In the genomic region with DNA sequence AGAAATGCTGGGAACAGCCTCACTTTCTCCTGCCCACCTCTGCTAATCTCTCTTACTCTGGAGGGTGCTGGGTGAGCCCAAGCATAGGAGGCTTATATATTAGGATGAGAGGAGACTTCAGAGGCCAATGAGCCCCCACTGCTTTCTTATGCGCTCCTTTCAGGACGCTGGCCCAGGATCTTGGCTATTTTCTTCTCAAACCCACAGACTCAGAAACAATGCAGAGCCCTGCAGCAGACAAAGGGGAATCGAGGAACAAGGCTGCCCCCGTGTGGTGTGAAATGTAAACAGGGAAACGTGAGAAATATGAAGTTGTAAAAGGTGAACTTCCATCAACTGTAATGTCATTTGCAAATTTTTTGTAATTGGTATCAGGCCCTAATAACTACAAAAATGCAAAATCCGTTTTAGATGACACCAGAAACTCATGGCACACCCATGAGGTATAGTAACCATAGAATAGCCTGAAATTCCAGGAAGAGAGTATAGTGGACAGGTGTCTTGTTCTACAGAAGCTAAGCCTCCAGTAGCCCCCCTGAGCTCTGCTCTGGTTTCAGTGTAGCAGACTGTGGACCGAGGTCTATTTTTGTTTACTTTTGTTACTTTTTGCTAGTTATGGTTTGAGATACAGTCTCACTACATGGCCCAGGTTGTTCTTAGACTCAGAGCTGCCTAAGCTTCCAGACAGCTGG, we compare ENCODE assay signal across 9 mouse cellular contexts. TPM values are rescaled to one million over a fixed set of nuclear protein-coding genes. Genes with fewer than 3 reads are reported as not detected.
DNase-seq lines count a peak whose midpoint lies in the region; ATAC-seq and TF ChIP-seq lines count a peak whose summit lies in the region.
"Had no signal": no experiment of that assay in that cellular context is flagged by ENCODE, and none has a peak within 500 bp of the region (broad histone marks: within the 10 kb centered on the region; RNA-seq: fewer than 3 reads in every experiment).

No protein-coding gene starts in this region.

- peak; percentile 9 for DNase-seq in liver
- DNase-seq in adrenal gland, adult 2 months, result peak; percentile 6
- peak; percentile 30 for DNase-seq in embryo, embryonic 11.5 days (ENCODE audit: low read depth, low spot score)
- no peak for DNase-seq in liver, embryonic 14.5 days (ENCODE audit: low read depth in 3 of 3, low spot score in 3 of 3)
- DNase-seq in retina, postnatal 7 days (ENCODE audit: low read depth, low spot score), result peak; percentile 21
- no peak for DNase-seq in natural killer cell, adult 2 months (ENCODE audit: low spot score in 2 of 2)

- no peak overlapping the region for H3K4me2 ChIP-seq in liver, embryonic 12.5 days
- H3K4me2 ChIP-seq in kidney, embryonic 16.5 days (replicated peaks; ENCODE audit: low read depth, low read length), result no peak overlapping the region
- no peak overlapping the region for H3K4me2 ChIP-seq in liver, embryonic 14.5 days (ENCODE audit: low read depth)

- H3K9ac ChIP-seq in liver, embryonic 12.5 days, result no peak overlapping the region
- H3K9ac ChIP-seq in kidney, embryonic 16.5 days (replicated peaks; ENCODE audit: low read length), result no peak overlapping the region
- no peak overlapping the region for H3K9ac ChIP-seq in liver, embryonic 14.5 days (replicated peaks)

- H3K4me1 ChIP-seq in liver, embryonic 12.5 days, result no peaks in the 10 kb centered on the region
- H3K4me1 ChIP-seq in kidney, embryonic 16.5 days (ENCODE audit: insufficient read depth, low read length), result no peaks in the 10 kb centered on the region
- no peaks in the 10 kb centered on the region for H3K4me1 ChIP-seq in liver, embryonic 14.5 days (replicated peaks; ENCODE audit: control insufficient read depth in 2 of 2, insufficient read depth in 2 of 2, low read length in 1 of 2)

- H3K4me3 ChIP-seq in liver, embryonic 12.5 days, result no peak overlapping the region
- H3K4me3 ChIP-seq in kidney, embryonic 16.5 days (ENCODE audit: low read length), result no peak overlapping the region
- H3K4me3 ChIP-seq in liver, embryonic 14.5 days (ENCODE audit: insufficient read depth in 1 of 2, low read depth in 2 of 2, low read length in 2 of 2), result no peak overlapping the region

- no peaks in the 10 kb centered on the region for H3K36me3 ChIP-seq in liver, embryonic 12.5 days
- no peaks in the 10 kb centered on the region for H3K36me3 ChIP-seq in kidney, embryonic 16.5 days (ENCODE audit: insufficient read depth, low read length)
- H3K36me3 ChIP-seq in liver, embryonic 14.5 days (replicated peaks; ENCODE audit: control insufficient read depth, insufficient read depth, low read depth), result no peaks in the 10 kb centered on the region

- 8% methylated on average over 7 of the region's 7 CpGs for WGBS in liver, embryonic 12.5 days (ENCODE audit: insufficient replicate concordance)
- 12% methylated on average over 7 of the region's 7 CpGs for WGBS in kidney, embryonic 16.5 days
- 10% methylated on average over 7 of the region's 7 CpGs for WGBS in liver, embryonic 14.5 days (ENCODE audit: insufficient replicate concordance)

- no peak for ATAC-seq in liver, embryonic 12.5 days
- ATAC-seq in kidney, embryonic 16.5 days (ENCODE audit: low FRiP score, low TSS enrichment), result peak; percentile 83
- no peak for ATAC-seq in liver, embryonic 14.5 days (ENCODE audit: insufficient read depth)

- TF ChIP-seq EP300 in liver, embryonic 14.5 days (IDR thresholded peaks at IDR 0.05; ENCODE audit: low read depth), result no peak

- H3K9me3 ChIP-seq in liver, embryonic 12.5 days (replicated peaks), result no peaks in the 10 kb centered on the region
- no peaks in the 10 kb centered on the region for H3K9me3 ChIP-seq in kidney, embryonic 16.5 days (ENCODE audit: low read length)
- no peaks in the 10 kb centered on the region for H3K9me3 ChIP-seq in liver, embryonic 14.5 days (ENCODE audit: control insufficient read depth, low read length)

- no peak overlapping the region for H3K27ac ChIP-seq in liver, embryonic 12.5 days
- no peak overlapping the region for H3K27ac ChIP-seq in kidney, embryonic 16.5 days (ENCODE audit: low read length)
- no peak overlapping the region for H3K27ac ChIP-seq in liver, embryonic 14.5 days

- H3K27me3 ChIP-seq in liver, embryonic 12.5 days (replicated peaks), result no peaks in the 10 kb centered on the region
- H3K27me3 ChIP-seq in kidney, embryonic 16.5 days (ENCODE audit: insufficient read depth, low read length), result no peaks in the 10 kb centered on the region
- no peaks in the 10 kb centered on the region for H3K27me3 ChIP-seq in liver, embryonic 14.5 days (ENCODE audit: control insufficient read depth, insufficient read depth, low read length)

- TF ChIP-seq CTCF in liver, embryonic 14.5 days (IDR thresholded peaks at IDR 0.05; ENCODE audit: low read depth), result peak; percentile 36

RNA-seq across cellular contexts. Expression of a gene that starts 43.8 kb away (rescaled TPM):
- polyA plus RNA-seq in liver, embryonic 12.5 days (2016; fragmentation: Nextera tagmentation; extraction: Ambion mirVana), result 8.0 and 12.3 TPM in 2 replicates
- total RNA-seq in adrenal gland, adult 2 months (2021), result 10 to 100 TPM; 10.4 to 19.2 TPM
- 18.0 and 18.3 TPM in 2 replicates for polyA plus RNA-seq in adrenal gland, adult 2 months (2012; rRNA removed)
- polyA plus RNA-seq in kidney, embryonic 16.5 days (2015; fragmentation: Nextera tagmentation; extraction: Ambion mirVana), result 357 and 367 TPM in 2 replicates
- polyA plus RNA-seq in liver, embryonic 14.5 days (2012; rRNA removed), result 4.5 and 5.2 TPM in 2 replicates
- 4.2 TPM in 2 replicates for polyA plus RNA-seq in liver, embryonic 14.5 days (2014; fragmentation: Nextera tagmentation; extraction: Ambion mirVana)
- total RNA-seq: common myeloid progenitor, adult 5-6 weeks had no signal

RNA-seq across cellular contexts. Expression of a gene that starts 44.4 kb away (rescaled TPM):
- polyA plus RNA-seq in liver, embryonic 12.5 days (2016; fragmentation: Nextera tagmentation; extraction: Ambion mirVana), result 34.4 and 34.7 TPM in 2 replicates
- 10 to 100 TPM; 24.9 to 37.9 TPM for total RNA-seq in adrenal gland, adult 2 months (2021)
- polyA plus RNA-seq in adrenal gland, adult 2 months (2012; rRNA removed), result 34.3 and 36.3 TPM in 2 replicates
- 62.7 and 67.0 TPM in 2 replicates for polyA plus RNA-seq in kidney, embryonic 16.5 days (2015; fragmentation: Nextera tagmentation; extraction: Ambion mirVana)
- polyA plus RNA-seq in liver, embryonic 14.5 days (2012; rRNA removed), result 3.9 and 6.5 TPM in 2 replicates
- 16.3 and 17.6 TPM in 2 replicates for polyA plus RNA-seq in liver, embryonic 14.5 days (2014; fragmentation: Nextera tagmentation; extraction: Ambion mirVana)

Comparison
In these comparisons a context has a peak if more than half of its experiments do, and no peak if none do; other contexts are left out.
1. DNase-seq: peak in liver (single experiment), adrenal gland, adult 2 months (single experiment), embryo, embryonic 11.5 days (single experiment) and retina, postnatal 7 days (single experiment); none in liver, embryonic 14.5 days (0 of 3) and natural killer cell, adult 2 months (0 of 2).
2. RNA of a gene that starts 43.8 kb away (polyA plus RNA-seq): 357 to 367 TPM in kidney, embryonic 16.5 days; 18.0 to 18.3 TPM in adrenal gland, adult 2 months, 8.0 to 12.3 TPM in liver, embryonic 12.5 days and 4.2 to 5.2 TPM in liver, embryonic 14.5 days; every median in the first group is over 10 times any median in the second.